Mouse (Mus musculus) heart, adult 10 weeks (tissue): Measurements from ENCODE around the gene Olfr1111. TPM values are rescaled to one million over a fixed set of nuclear protein-coding genes. Genes with fewer than 3 reads are reported as not detected.

Experiments
- polyA plus RNA-seq: library from polyadenylated mRNA; stranded (reverse); fragments of 350-450 nt; fragmentation: Illumina TruSeq; extraction: RNeasy Lipid Tissue Mini Kit (QIAGEN cat#74804); gene quantifications from one replicate; pipeline ENCODE4 v1.2.3, GENCODE M21; 2014; ENCODE audit warnings: low read depth, low replicate concordance

The Olfr1111 gene
- not detected for polyA plus RNA-seq

DNA sequence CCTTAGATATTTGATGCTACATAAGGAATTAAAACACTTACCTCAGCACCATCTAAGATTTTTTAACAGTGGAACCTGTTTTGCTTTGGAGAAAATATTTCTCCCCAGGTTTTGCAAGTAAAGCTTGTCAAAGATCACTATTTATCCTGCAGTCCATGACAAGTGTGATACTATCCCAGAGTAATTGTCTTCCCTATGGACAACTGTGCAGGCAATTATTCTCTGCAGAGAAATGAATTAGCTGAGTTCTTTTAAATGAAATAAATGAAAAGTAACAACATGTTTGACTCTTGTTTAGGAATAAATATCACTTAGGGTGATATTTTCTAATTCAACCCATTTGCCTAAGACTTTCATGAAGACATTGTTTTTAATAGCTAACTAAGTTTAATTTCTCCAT lies at the start of gene Olfr1111:
TSS of gene Olfr1111 (minus strand) at position 101 of the 400 bp plus-strand sequence.

DNA sequence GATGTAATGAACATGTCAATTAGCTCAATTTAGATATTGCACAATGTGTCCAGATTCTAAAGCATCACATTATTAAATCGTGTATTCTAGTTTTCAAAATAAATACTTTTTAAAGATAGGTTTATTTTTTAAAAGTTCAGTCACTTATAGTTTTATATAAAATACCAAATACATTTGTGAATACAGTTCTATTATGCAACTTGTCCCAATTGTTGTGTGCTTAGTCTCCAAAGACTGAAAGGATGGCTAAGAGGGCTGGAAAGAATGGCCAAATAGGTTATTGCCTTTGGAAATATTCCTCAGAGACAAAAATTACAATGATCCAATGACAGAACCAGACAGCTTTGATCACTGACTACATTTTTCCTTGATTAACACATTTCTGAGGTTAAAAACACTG lies 35.1 kb upstream of the Olfr1111 start, which contains the start of gene Olfr1112:
TSS of gene Olfr1112 (plus strand) at position 301 of the 400 bp plus-strand sequence.

DNA sequence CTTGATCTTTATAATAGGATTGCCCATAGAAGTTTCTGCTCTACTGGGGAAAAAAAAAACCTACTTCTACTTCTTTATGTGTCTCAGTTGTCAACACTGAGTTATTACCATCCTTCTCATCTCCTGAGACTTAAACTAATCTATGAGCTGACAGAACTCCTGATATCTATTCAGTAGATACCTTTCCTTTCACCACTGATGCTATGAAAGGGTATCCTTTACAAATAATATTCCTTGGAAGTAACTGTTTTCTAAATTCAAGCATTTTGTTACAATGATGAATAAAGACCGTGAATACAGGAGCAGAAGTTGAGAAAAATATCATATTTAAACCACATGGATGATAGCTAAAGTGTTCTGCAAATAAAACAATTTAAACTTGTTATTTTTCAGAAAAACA lies 12.2 kb downstream of the Olfr1111 start, which contains the start of gene Olfr1110:
TSS of gene Olfr1110 (minus strand) at position 101 of the 400 bp plus-strand sequence.

DNA sequence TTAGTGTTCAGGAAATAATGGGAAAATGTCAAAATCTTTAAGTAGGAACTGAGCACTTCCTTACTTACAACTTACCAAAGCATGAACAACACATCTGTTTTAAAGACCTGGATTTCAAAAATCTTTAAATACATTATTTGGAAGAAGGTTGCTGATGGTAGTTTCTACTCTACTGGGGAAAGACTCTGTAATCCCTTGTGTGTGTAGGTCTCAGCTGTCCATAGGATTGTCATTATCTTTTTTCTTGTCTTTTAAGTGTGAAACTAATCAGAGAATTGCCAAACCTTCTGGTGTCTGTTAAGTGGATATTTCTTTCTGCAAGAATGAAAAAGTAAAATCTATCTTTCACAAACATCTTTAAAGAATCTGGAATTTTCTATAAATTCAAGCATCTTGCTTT lies 38.0 kb downstream of the Olfr1111 start, which contains the start of gene Olfr259:
TSS of gene Olfr259 (minus strand) at position 101 of the 400 bp plus-strand sequence.

Other genes with a start within 250 kb of the Olfr1111 start
- not detected for gene Olfr1098, start 228.1 kb downstream of the Olfr1111 start, polyA plus RNA-seq
- gene Olfr1099, start 191.9 kb downstream of the Olfr1111 start, polyA plus RNA-seq: not detected
- not detected for gene Olfr1100, start 172.7 kb downstream of the Olfr1111 start, polyA plus RNA-seq
- not detected for gene Olfr1101, start 161.4 kb downstream of the Olfr1111 start, polyA plus RNA-seq
- not detected for gene Olfr1102, start 154.2 kb downstream of the Olfr1111 start, polyA plus RNA-seq
- gene Olfr1104, start 125.5 kb downstream of the Olfr1111 start, polyA plus RNA-seq: not detected
- gene Olfr1105, start 116.1 kb downstream of the Olfr1111 start, polyA plus RNA-seq: not detected
- not detected for gene Olfr1106, start 100.4 kb downstream of the Olfr1111 start, polyA plus RNA-seq
- not detected for gene Olfr1107, start 76.8 kb downstream of the Olfr1111 start, polyA plus RNA-seq
- gene Olfr1109, start 56.6 kb downstream of the Olfr1111 start, polyA plus RNA-seq: not detected
- not detected for gene Olfr259, start 38.1 kb downstream of the Olfr1111 start, polyA plus RNA-seq
- gene Olfr1110, start 12.3 kb downstream of the Olfr1111 start, polyA plus RNA-seq: not detected
- not detected for gene Olfr1112, start 35.2 kb upstream of the Olfr1111 start, polyA plus RNA-seq
- not detected for gene Olfr1113, start 56.3 kb upstream of the Olfr1111 start, polyA plus RNA-seq
- not detected for gene Olfr1115, start 95.4 kb upstream of the Olfr1111 start, polyA plus RNA-seq
- gene Olfr1116, start 114.9 kb upstream of the Olfr1111 start, polyA plus RNA-seq: not detected
- gene Olfr1118, start 155.0 kb upstream of the Olfr1111 start, polyA plus RNA-seq: not detected
- not detected for gene Olfr1120, start 202.2 kb upstream of the Olfr1111 start, polyA plus RNA-seq
- gene Olfr1121, start 217.3 kb upstream of the Olfr1111 start, polyA plus RNA-seq: not detected
- not detected for gene Olfr1122, start 233.2 kb upstream of the Olfr1111 start, polyA plus RNA-seq